Mouse (Mus musculus) CD4-positive, CD25-positive, alpha-beta regulatory T cell, adult 2 months (primary cell): Measurements from ENCODE around the gene AI413582.

Experiments
- DNase-seq: peaks from one replicate; pipeline ENCODE4 v3.0.0-alpha.2; 2012; ENCODE audit warnings: low read depth, low spot score

Gene AI413582

DNA sequence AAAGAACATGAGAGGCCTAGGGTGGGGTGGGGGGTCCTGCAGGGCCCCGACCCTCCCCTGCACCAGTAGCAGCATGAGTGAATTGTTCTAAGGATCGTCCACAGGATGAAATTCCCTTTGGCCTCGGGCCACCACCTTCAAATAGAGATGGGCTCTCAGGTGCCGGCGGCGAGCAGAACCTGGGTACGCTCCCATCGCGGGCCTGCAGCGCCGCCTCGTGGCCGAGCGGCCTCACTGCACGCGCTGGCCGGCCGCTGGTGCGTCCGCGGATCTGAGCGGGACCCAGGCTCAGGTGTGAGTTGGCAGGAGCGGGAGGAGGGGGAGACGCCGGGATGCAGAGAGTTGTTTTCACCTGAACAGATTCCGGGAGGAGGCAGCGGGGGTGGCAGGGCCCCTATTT, 45.0 kb downstream of the AI413582 start:
- peak; percentile 84 for DNase-seq

DNA sequence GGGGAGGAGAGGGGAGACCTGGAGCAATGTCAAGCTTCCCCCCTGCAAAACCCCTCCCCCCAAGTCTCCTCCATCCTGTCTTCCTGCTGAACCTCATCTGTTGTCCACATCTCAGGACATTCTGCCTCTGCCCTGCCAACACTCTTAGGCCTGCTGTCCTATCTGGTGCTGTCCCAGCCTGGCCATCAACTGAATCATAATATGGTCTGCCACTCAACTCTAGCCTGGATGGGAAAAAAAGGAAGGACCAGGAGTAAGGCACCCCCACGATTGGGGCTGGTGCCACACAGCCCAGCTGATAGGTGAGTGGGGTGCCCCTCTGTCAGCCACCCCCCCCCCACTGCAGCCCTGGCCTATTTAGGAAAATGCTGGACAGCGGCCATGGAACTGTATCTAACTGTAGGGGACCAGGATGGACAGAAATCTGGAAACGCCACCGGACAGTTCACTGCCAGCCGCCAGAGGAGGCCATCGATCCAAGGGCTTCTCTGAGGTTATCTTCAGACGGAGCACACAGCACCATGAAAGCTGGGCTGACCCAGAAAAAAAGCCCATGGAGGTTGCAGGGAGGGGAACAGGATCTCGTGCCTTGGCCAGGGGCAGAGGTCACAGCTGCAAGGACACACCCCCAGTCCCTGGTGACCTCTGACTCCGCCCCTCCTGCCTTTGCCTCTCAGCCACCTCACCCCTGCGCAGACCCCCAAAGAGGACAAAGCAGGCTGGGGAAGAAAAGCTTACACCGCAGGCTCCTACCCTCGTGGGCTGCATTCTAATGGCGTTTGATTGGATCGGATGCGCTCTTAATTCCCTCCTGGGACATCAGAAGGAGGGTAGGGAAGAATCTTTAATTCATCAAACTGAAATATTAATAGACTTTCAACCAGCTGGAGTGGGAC, 46.6 kb downstream of the AI413582 start:
- no peak for DNase-seq

DNA sequence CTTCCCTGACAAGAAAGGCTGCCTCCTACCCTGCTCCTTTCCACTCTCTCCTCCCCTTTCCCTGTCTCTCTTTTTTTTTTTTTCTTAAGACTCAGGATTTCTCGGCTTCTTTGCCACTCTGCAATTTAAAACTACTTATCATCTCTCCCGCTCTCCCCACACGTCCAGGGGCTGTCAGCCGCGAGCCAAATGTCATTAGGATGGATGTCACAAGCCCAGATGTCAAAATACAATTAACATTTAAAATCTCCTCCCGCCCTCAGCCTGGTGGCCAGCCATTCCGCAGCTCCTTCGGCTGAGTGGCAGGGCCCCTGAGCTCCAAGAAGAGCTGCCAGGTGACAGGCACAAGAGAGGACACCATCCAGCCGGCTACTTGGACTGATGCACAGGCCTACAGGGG, 47.3 kb downstream of the AI413582 start:
- no peak for DNase-seq

DNA sequence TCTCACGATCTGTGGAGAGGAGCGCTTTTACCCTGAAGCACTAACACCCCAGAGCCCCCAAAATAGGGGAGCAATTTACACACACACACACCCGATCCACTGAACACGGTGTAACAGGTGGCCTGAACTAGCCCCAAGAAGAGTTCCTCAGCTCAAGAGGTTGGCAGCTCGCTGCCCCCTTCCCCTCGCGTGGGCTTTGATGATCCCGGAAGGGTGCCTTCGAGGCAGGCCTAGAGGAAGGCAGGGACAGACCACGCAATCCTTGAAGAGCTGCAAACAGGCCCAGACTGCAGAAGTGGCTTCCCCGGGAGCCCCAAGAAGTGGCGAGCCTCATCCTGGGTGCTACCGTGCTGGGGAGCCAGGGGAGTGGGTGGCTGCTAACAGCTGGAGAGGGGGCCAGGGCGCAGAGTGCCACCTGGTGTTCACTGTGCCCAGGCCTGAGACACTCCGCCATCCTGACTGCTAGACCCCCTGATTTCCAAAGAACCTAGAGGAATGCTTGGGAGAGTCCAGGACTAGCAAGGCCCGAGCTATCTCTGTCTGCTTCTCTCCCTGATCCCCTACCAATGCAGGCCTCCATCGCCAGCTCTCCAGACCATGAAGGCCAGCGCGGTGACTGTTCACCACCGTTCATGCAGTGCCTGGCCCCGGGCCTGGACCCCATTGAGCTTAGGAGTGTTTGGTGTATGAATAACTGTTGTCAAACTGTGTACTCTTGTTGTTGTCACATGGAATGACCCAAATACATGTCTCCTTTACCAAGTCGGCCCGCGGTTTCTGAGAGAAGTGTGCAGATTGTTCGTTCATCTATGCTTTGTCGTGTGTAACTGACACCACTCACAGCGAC, 51.4 kb downstream of the AI413582 start:
- peak; percentile 31 for DNase-seq
